Mouse (Mus musculus): ENCODE data around the gene Zkscan14.

DNA sequence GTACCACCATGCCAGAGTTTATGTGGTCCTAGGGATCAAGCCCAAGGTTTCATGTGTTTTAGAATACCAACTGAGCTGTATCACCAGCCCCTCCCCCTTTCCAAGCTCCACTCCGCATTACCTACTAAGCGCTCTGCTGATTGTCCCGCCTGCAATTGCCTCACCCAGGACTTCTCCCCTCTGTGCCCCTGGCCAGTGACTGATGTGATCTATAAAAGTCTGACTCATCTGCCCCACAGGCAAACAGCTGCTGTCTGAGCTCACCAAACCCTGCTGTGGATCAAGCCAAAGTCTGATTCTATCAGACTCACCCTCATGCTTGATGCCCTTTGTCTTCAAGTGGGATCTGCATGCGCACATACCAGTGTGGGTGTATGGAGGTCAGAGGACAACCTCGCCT, 21.2 kb upstream of the Zkscan14 start:
- TF ChIP-seq CTCF (IDR thresholded peaks at IDR 0.05; ENCODE audit: low read depth), result no peak
- no peak for TF ChIP-seq EP300 (IDR thresholded peaks at IDR 0.05; ENCODE audit: low read depth)
